Mouse (Mus musculus) left cerebral cortex, adult 18-20 months (tissue): ENCODE results near the gene Olfr612. TPM values are rescaled to one million over a fixed set of nuclear protein-coding genes. Genes with fewer than 3 reads are reported as not detected.
"Not testable (repeated sequence)": the region's sequence is repeated elsewhere in the genome, so short reads cannot be mapped to it uniquely, and the experiment has no call there.

Experiments used
- DNase-seq, 2 experiments: peaks; one replicate each; pipeline ENCODE4 v3.0.0; 2021 to 2022; ENCODE audit warnings: low spot score in 2 of 2, mixed read lengths in 1 of 2
- long read RNA-seq, 2 experiments: library from polyadenylated mRNA; stranded (forward); transcript quantifications; one replicate each; pipeline ENCODE4 v2.0.0; 2021
- microRNA-seq, 2 experiments: library from miRNA; unstranded; fragments of <30 nt; microRNA quantifications; one replicate each; pipeline ENCODE4 v1.2.0; 2021
- total RNA-seq, 2 experiments: library from RNA; stranded (reverse); gene quantifications; 2 replicates each; pipeline ENCODE4 v1.2.3; 2021

The Olfr612 gene
- not detected for total RNA-seq
- long read RNA-seq, experiment 1, result 0 reads
- long read RNA-seq, experiment 2, result 0 reads

- DNase-seq, result not testable (repeated sequence)
Observed at GRCm38 (mm10) chr7:103542617-103543016, at the start of gene Olfr612. Olfr612 (minus strand) TSS chr7:103542717.

- no peak for DNase-seq
Observed at GRCm38 (mm10) chr7:103589803-103590202, 47.3 kb upstream of the Olfr612 start, which contains the start of gene Olfr618. Olfr618 (plus strand) TSS chr7:103590103.

GRCm38 (mm10) chr7:103572761-103573160 is 30.2 kb upstream of the Olfr612 start, which contains the start of gene Olfr617:
Olfr617 (plus strand) TSS chr7:103573061.
- no peak for DNase-seq

GRCm38 (mm10) chr7:103569043-103569442 is 26.5 kb upstream of the Olfr612 start, which contains the start of gene Olfr616:
Olfr616 (minus strand) TSS chr7:103569143.
- DNase-seq, result no peak

- no peak for DNase-seq
Observed at GRCm38 (mm10) chr7:103555779-103556178, 13.3 kb upstream of the Olfr612 start, which contains the start of gene Olfr615. Olfr615 (plus strand) TSS chr7:103556079.

GRCm38 (mm10) chr7:103547774-103548173 is 5.3 kb upstream of the Olfr612 start, which contains the start of gene Olfr613:
Olfr613 (plus strand) TSS chr7:103548074.
- DNase-seq, result no peak

GRCm38 (mm10) chr7:103520746-103521145 is 21.8 kb downstream of the Olfr612 start, which contains the start of gene Olfr611:
Olfr611 (minus strand) TSS chr7:103520846.
- DNase-seq, result not testable (repeated sequence)

GRCm38 (mm10) chr7:103512022-103512421 is 30.5 kb downstream of the Olfr612 start, which contains the start of gene Olfr610:
Olfr610 (minus strand) TSS chr7:103512122.
- no peak for DNase-seq

GRCm38 (mm10) chr7:103497962-103498361 is 44.6 kb downstream of the Olfr612 start, which contains the start of gene Olfr609:
Olfr609 (minus strand) TSS chr7:103498062.
- no peak for DNase-seq

Small RNAs within 50 kb of the gene (microRNA-seq; reads per million reads assigned to microRNA genes)
- gene Gm26506, result 0 reads per million in 2 experiments

Other genes with a start within 250 kb of the Olfr612 start
- gene Olfr596, start 237.1 kb downstream of the Olfr612 start, total RNA-seq, result not detected
- gene Olfr597, start 226.4 kb downstream of the Olfr612 start, total RNA-seq, result not detected
- not detected for gene Olfr598, start 219.1 kb downstream of the Olfr612 start, total RNA-seq
- gene Olfr599, start 206.8 kb downstream of the Olfr612 start, total RNA-seq, result not detected
- gene Olfr600, start 193.0 kb downstream of the Olfr612 start, total RNA-seq, result not detected
- not detected for gene Olfr601, start 180.1 kb downstream of the Olfr612 start, total RNA-seq
- not detected for gene Olfr603, start 156.5 kb downstream of the Olfr612 start, total RNA-seq
- not detected for gene Usp17lc, start 127.6 kb downstream of the Olfr612 start, total RNA-seq
- gene Olfr605, start 97.3 kb downstream of the Olfr612 start, total RNA-seq, result not detected
- not detected for gene Olfr606, start 93.7 kb downstream of the Olfr612 start, total RNA-seq
- not detected for gene Olfr607, start 78.6 kb downstream of the Olfr612 start, total RNA-seq
- gene Olfr608, start 72.8 kb downstream of the Olfr612 start, total RNA-seq, result not detected
- gene Olfr609, start 44.7 kb downstream of the Olfr612 start, total RNA-seq, result not detected
- not detected for gene Olfr610, start 30.6 kb downstream of the Olfr612 start, total RNA-seq
- gene Olfr611, start 21.9 kb downstream of the Olfr612 start, total RNA-seq, result not detected
- not detected for gene Olfr613, start 5.4 kb upstream of the Olfr612 start, total RNA-seq
- gene Olfr615, start 13.4 kb upstream of the Olfr612 start, total RNA-seq, result not detected
- gene Olfr616, start 26.4 kb upstream of the Olfr612 start, total RNA-seq, result not detected
- not detected for gene Olfr617, start 30.3 kb upstream of the Olfr612 start, total RNA-seq
- not detected for gene Olfr618, start 47.4 kb upstream of the Olfr612 start, total RNA-seq
- gene Olfr619, start 57.9 kb upstream of the Olfr612 start, total RNA-seq, result not detected
- gene Olfr620, start 69.8 kb upstream of the Olfr612 start, total RNA-seq, result not detected
- not detected for gene Olfr622, start 100.0 kb upstream of the Olfr612 start, total RNA-seq
- not detected for gene Olfr623, start 121.0 kb upstream of the Olfr612 start, total RNA-seq
- gene Olfr624, start 128.5 kb upstream of the Olfr612 start, total RNA-seq, result under 1 TPM in 1 of 2 experiments, not detected in 1; 0.07 TPM
- not detected for gene Olfr625-ps1, start 140.0 kb upstream of the Olfr612 start, total RNA-seq
- gene Olfr243, start 172.0 kb upstream of the Olfr612 start, total RNA-seq, result not detected
- gene Olfr628, start 187.7 kb upstream of the Olfr612 start, total RNA-seq, result not detected
- not detected for gene Olfr629, start 202.2 kb upstream of the Olfr612 start, total RNA-seq
- gene Olfr630, start 214.6 kb upstream of the Olfr612 start, total RNA-seq, result not detected
- not detected for gene Olfr69, start 228.9 kb upstream of the Olfr612 start, total RNA-seq
- not detected for gene Olfr68, start 237.0 kb upstream of the Olfr612 start, total RNA-seq
- not detected for gene Olfr67, start 249.1 kb upstream of the Olfr612 start, total RNA-seq